Mouse (Mus musculus) heart, adult 2 months (tissue): ENCODE measurements around the gene Erg. TPM values are rescaled to one million over a fixed set of nuclear protein-coding genes. Genes with fewer than 3 reads are reported as not detected.

Experiments
- DNase-seq, 2 experiments: peaks; one replicate each; pipeline ENCODE4 v3.0.0; 2021
- H3K27ac ChIP-seq: fragments of 200-600 bp; 2 replicates; pipeline ENCODE4 v1.8.1; 2022
- H3K27me3 ChIP-seq: fragments of 200-500 bp; 2 replicates; pipeline ENCODE4 v1.6.1; 2012; ENCODE audit warnings: mild to moderate bottlenecking, low read length, inconsistent platforms, mixed read lengths; ENCODE audit not compliant: control insufficient read depth, insufficient read depth
- H3K36me3 ChIP-seq: fragments of 200-500 bp; 2 replicates; pipeline ENCODE4 v1.6.1; 2012; ENCODE audit warnings: low read length, inconsistent platforms; ENCODE audit not compliant: control insufficient read depth, insufficient read depth
- H3K4me1 ChIP-seq: fragments of 200-500 bp; 2 replicates; pipeline ENCODE4 v1.6.1; 2011; ENCODE audit warnings: low read length; ENCODE audit not compliant: control insufficient read depth, insufficient read depth
- H3K4me3 ChIP-seq: fragments of 200-600 bp; 2 replicates; pipeline ENCODE4 v1.8.1; 2022
- H3K79me2 ChIP-seq: fragments of 200-500 bp; replicated peaks from 2 replicates; pipeline ENCODE4 v1.6.1; 2012; ENCODE audit warnings: mild to moderate bottlenecking, inconsistent platforms, low read length, moderate library complexity, mixed read lengths; ENCODE audit not compliant: control insufficient read depth, insufficient read depth
- H3K9ac ChIP-seq: fragments of 200-500 bp; 2 replicates; pipeline ENCODE4 v1.6.1; 2012; ENCODE audit warnings: low read depth, mild to moderate bottlenecking, control low read depth, inconsistent platforms, low read length, mixed read lengths
- CTCF ChIP-seq: fragments of 200-600 bp; IDR thresholded peaks from 2 replicates; pipeline ENCODE4 v1.8.1; 2022; ENCODE audit warnings: antibody characterized with exemption, mild to moderate bottlenecking, moderate library complexity
- EP300 ChIP-seq: fragments of 200-500 bp; IDR thresholded peaks from 2 replicates; pipeline ENCODE4 v1.6.1; 2011; ENCODE audit warnings: low read depth, low read length, control low read depth; ENCODE audit not compliant: insufficient read depth
- POLR2A ChIP-seq: fragments of 200-500 bp; IDR thresholded peaks from 2 replicates; pipeline ENCODE4 v1.6.1; 2011; ENCODE audit warnings: mild to moderate bottlenecking, low read depth, low read length, control low read depth; ENCODE audit not compliant: insufficient read depth
- WGBS: fragments of 180-500 bp; shearing (Covaris S2); methylation state at CpG from one replicate; pipeline ENCODE4 v1.1.7; 2018; 5-methylcytosine and 5-hydroxymethylcytosine counted together
- intact Hi-C: fragments of 180-260 bp; cut with DNase I; formaldehyde crosslinking; loops from one replicate; pipeline ENCODE4 v1.15.1; 2025
- polyA plus RNA-seq: library from polyadenylated mRNA; depleted of rRNA; stranded (reverse); fragments of >200 nt; gene quantifications from 2 replicates; pipeline ENCODE4 v1.2.3, GENCODE M21; 2012
- total RNA-seq, 2 experiments: library from RNA; stranded (reverse); gene quantifications; 2 replicates each; pipeline ENCODE4 v1.2.3; 2021

The Erg gene
- total and polyA plus RNA-seq, 3 experiments: 19.8 to 26.6 (median 22.1) TPM

DNA sequence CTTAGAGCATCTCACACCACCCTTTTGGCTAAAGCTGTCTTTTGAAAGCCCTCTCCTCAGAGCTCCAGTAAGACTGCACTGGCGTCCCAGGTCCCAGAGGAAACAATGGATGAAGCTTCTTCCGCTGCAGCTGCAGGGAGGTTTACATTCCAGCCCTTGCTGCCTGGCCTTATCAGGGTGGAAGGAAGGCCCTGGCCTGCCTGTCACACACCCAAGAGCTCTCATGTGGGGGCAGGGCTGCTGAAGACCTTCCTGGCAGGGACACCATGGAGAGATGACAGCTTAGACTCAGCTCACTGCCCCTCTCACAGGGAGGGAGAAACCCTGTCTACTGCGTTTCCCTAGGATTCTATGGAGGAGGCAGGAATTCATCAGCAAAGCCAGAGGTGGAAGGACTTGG is 239.2 kb downstream of the Erg start:
- intact Hi-C loops: no loop called here
- Histone ChIP-seq H3K4me3 (no peak overlapping the region), H3K36me3 (no peaks in the 10 kb centered on the region), H3K4me1 (peaks cover 18% of the 10 kb centered on the region), H3K27me3 (no peaks in the 10 kb centered on the region), H3K27ac (peak overlapping the region; percentile 52), H3K79me2 (no peaks in the 10 kb centered on the region), H3K9ac (no peak overlapping the region)
- TF ChIP-seq EP300: peak; percentile 86
- no peak for TF ChIP-seq CTCF
- peak; percentile 62 to 75 for DNase-seq
- WGBS: 12% methylated on average over 3 of the region's 3 CpGs

- H3K79me2 ChIP-seq: no peaks in the 10 kb centered on the region
- no peak overlapping the region for H3K4me3 ChIP-seq
- H3K9ac ChIP-seq: no peak overlapping the region
- peak; percentile 61 to 64 for DNase-seq
- TF ChIP-seq POLR2A: no peak
- peak; percentile 85 for TF ChIP-seq CTCF
- peak; percentile 75; the same call in 1 of the 2 replicates for TF ChIP-seq EP300
- WGBS: 1% methylated on average over 7 of the region's 7 CpGs
- peaks cover 21% of the 10 kb centered on the region for H3K4me1 ChIP-seq
- no peaks in the 10 kb centered on the region for H3K27me3 ChIP-seq
- intact Hi-C loops: loop anchor here (1.0 kb wide), 2 partner anchors 150 to 530 kb away; no protein-coding TSS in a partner anchor
- H3K27ac ChIP-seq: no peak overlapping the region
- no peaks in the 10 kb centered on the region for H3K36me3 ChIP-seq
These were observed 240.5 kb downstream of the Erg start for GRCm38 (mm10) chr16:95345882-95346281.

- WGBS: 49% methylated on average over 10 of the region's 10 CpGs
- Histone ChIP-seq H3K9ac (no peak overlapping the region), H3K79me2 (no peaks in the 10 kb centered on the region), H3K27me3 (no peaks in the 10 kb centered on the region), H3K4me1 (peaks cover 21% of the 10 kb centered on the region), H3K4me3 (no peak overlapping the region), H3K27ac (peak overlapping the region; percentile 57; the same call in 1 of the 2 replicates), H3K36me3 (no peaks in the 10 kb centered on the region)
- TF ChIP-seq POLR2A: 0 out of 2 replicates have a peak, but pooled peaks have one; percentile 18
- no peak for TF ChIP-seq EP300
- intact Hi-C loops: loop anchor here (1.0 to 5.0 kb wide), 2 partner anchors 43 to 149 kb away; no protein-coding TSS in a partner anchor
- no peak for DNase-seq
These were observed 241.4 kb downstream of the Erg start for GRCm38 (mm10) chr16:95344961-95345360.

DNA sequence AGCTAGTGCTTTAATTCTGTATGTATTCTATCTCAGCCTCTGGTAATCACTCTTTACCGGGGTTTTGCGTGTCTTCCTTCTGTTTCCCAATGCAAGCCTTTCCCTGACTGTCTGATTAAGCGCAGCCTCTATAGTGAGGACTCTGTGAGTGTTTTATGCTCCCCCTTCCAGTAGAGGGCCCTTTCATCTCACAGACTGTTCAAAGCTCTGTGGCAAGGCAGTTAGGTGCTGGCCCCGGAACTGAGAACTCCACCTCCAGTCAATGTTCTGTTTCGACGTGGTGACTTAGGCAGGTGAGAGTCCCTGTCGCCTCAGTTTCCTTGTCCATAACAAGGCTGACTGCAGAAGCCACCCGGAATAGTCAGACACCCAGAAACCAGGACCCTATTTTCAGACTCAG is 244.4 kb downstream of the Erg start:
- no peak overlapping the region for H3K9ac ChIP-seq
- no peak for DNase-seq
- no peaks in the 10 kb centered on the region for H3K27me3 ChIP-seq
- TF ChIP-seq EP300 (no peak), CTCF (no peak), POLR2A (no peak)
- peak overlapping the region; percentile 10; the same call in 1 of the 2 replicates for H3K27ac ChIP-seq
- intact Hi-C loops: loop anchor here (1.0 to 5.0 kb wide), 2 partner anchors 19 to 40 kb away; no protein-coding TSS in a partner anchor
- WGBS: 54% methylated on average over 8 of the region's 8 CpGs
- no peaks in the 10 kb centered on the region for H3K79me2 ChIP-seq
- H3K4me1 ChIP-seq: peaks cover 12% of the 10 kb centered on the region
- H3K4me3 ChIP-seq: no peak overlapping the region
- no peaks in the 10 kb centered on the region for H3K36me3 ChIP-seq

DNA sequence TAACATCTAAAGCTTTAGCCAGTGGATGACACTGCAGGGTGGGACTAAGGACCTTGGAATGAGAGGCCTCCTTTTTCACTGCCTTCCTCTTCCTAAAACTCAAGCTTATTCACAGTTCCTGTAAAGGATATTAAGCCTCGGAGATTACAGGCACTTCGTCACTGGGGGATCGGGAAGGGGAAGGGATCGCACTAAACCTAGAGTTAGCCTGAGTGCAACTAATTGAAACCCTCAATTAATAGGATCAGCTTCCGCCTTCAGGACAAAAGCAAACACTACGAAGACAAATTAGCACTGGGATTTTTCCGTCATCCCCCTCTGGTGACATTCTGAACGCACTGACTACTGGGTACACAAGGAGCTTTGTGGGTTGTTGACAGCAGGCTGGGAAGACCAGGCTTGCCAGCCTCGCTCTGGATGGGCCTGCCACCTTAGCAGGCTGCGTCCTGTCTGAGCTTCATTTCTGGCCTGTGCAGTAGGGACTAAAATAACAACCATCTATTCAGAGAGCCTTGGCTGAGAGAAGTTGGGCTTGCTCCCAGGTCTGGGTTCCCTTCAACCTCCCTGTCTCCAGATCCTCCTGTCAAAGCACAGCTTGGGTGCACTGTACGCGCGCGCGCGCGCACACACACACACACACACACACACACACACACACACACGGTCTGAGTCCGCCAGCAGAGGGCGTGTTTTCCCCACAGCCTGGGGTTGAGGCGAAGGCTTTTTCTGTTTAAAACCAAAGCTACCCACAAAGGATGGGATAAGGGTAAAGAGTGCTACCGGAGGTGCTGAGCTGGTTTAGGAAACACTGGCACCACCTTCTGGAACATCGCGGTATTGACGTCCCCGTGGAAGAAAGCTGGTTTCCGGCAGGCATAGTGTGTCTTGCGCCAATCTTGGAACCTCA is 245.3 kb downstream of the Erg start:
- Histone ChIP-seq H3K27me3 (no peaks in the 10 kb centered on the region), H3K9ac (peak overlapping the region; percentile 5; the same call in 1 of the 2 replicates), H3K4me3 (no peak overlapping the region), H3K36me3 (no peaks in the 10 kb centered on the region), H3K79me2 (no peaks in the 10 kb centered on the region), H3K4me1 (peaks cover 9% of the 10 kb centered on the region), H3K27ac (peak overlapping the region; percentile 72)
- peak; percentile 82 for TF ChIP-seq CTCF
- TF ChIP-seq POLR2A: no peak
- TF ChIP-seq EP300: peak; percentile 90
- 13% methylated on average over 28 of the region's 28 CpGs for WGBS
- intact Hi-C loops: loop anchor here (1.0 to 5.0 kb wide), 3 partner anchors 39 to 145 kb away; no protein-coding TSS in a partner anchor
- DNase-seq: peak; percentile 80 to 87

- H3K27me3 ChIP-seq: no peaks in the 10 kb centered on the region
- intact Hi-C loops: no loop called here
- H3K9ac ChIP-seq: no peak overlapping the region
- no peaks in the 10 kb centered on the region for H3K4me1 ChIP-seq
- H3K36me3 ChIP-seq: no peaks in the 10 kb centered on the region
- H3K27ac ChIP-seq: no peak overlapping the region
- H3K4me3 ChIP-seq: no peak overlapping the region
- DNase-seq: no peak
- H3K79me2 ChIP-seq: no peaks in the 10 kb centered on the region
- TF ChIP-seq POLR2A (no peak), CTCF (no peak), EP300 (no peak)
- WGBS: 69% methylated on average over 5 of the region's 5 CpGs
These were observed 254.2 kb downstream of the Erg start for GRCm38 (mm10) chr16:95332159-95332558.
